Mouse (Mus musculus) midbrain, embryonic 16.5 days (tissue): ENCODE measurements around the gene Olfr481. TPM values are rescaled to one million over a fixed set of nuclear protein-coding genes. Genes with fewer than 3 reads are reported as not detected.

Source experiments
- ATAC-seq: fragments of 200-750 bp; cut with Nextera tagmentation; 2 replicates; pipeline ENCODE4 v1.8.0; 2017; ENCODE audit warnings: moderate TSS enrichment
- H3K27ac ChIP-seq: fragments of 300-500 bp; sonication (generic); 2 replicates; pipeline ENCODE4 v1.5.1; 2014; ENCODE audit warnings: mild to moderate bottlenecking, low read length, mixed read lengths
- H3K27me3 ChIP-seq: fragments of 300-500 bp; sonication (generic); 2 replicates; pipeline ENCODE4 v1.6.1; 2014; ENCODE audit warnings: low read depth, low read length, mixed read lengths; ENCODE audit not compliant: control insufficient read depth, insufficient read depth
- H3K36me3 ChIP-seq: fragments of 300-500 bp; sonication (generic); 2 replicates; pipeline ENCODE4 v1.6.1; 2014; ENCODE audit warnings: mild to moderate bottlenecking, low read length, moderate library complexity, mixed read lengths; ENCODE audit not compliant: control insufficient read depth, insufficient read depth
- H3K4me1 ChIP-seq: fragments of 300-500 bp; sonication (generic); 2 replicates; pipeline ENCODE4 v1.6.1; 2014; ENCODE audit warnings: mild to moderate bottlenecking, low read length, mixed read lengths; ENCODE audit not compliant: control insufficient read depth, insufficient read depth
- H3K4me2 ChIP-seq: fragments of 300-500 bp; sonication (generic); 2 replicates; pipeline ENCODE4 v1.6.1; 2014; ENCODE audit warnings: mild to moderate bottlenecking, low read length, mixed read lengths
- H3K4me3 ChIP-seq: fragments of 300-500 bp; sonication (generic); 2 replicates; pipeline ENCODE4 v1.5.1; 2014; ENCODE audit warnings: low read depth, mild to moderate bottlenecking, low read length, moderate library complexity, mixed read lengths
- H3K9ac ChIP-seq: fragments of 300-500 bp; sonication (generic); 2 replicates; pipeline ENCODE4 v1.6.1; 2014; ENCODE audit warnings: low read depth, low read length, mixed read lengths
- H3K9me3 ChIP-seq: fragments of 300-500 bp; sonication (generic); replicated peaks from 2 replicates; pipeline ENCODE4 v1.6.1; 2014; ENCODE audit warnings: mild to moderate bottlenecking, low read length, mixed read lengths; ENCODE audit not compliant: control insufficient read depth, poor library complexity, severe bottlenecking
- WGBS: fragments of 180-500 bp; shearing (Covaris S2); extraction: QIAGEN DNeasy Blood & Tissue Kit; methylation state at CpG from one replicate; pipeline ENCODE4 v1.1.7; 2014; 5-methylcytosine and 5-hydroxymethylcytosine counted together
- polyA plus RNA-seq: library from polyadenylated mRNA; unstranded; fragments of >200 nt; fragmentation: Nextera tagmentation; extraction: Ambion mirVana; gene quantifications from 2 replicates; pipeline ENCODE4 v1.2.1, GENCODE M21; 2015

The Olfr481 gene
- polyA plus RNA-seq = not detected in 2 replicates

GRCm38 (mm10) chr7:108079555-108079954 lies at the start of gene Olfr481:
Gene Olfr481 (plus strand): TSS chr7:108079855.
- no peak for ATAC-seq
- H3K4me2 ChIP-seq = no peak within 1 kb of the TSS
- H3K4me3 ChIP-seq = no peak within 1 kb of the TSS
- no peaks in the 10 kb centered on the region for H3K36me3 ChIP-seq
- no peaks in the 10 kb centered on the region for H3K4me1 ChIP-seq
- H3K9ac ChIP-seq = no peak within 1 kb of the TSS
- no peak within 1 kb of the TSS for H3K27ac ChIP-seq
- no peaks in the 10 kb centered on the region for H3K9me3 ChIP-seq
- H3K27me3 ChIP-seq = no peaks in the 10 kb centered on the region

- no peak within 1 kb of the TSS for H3K27ac ChIP-seq
- ATAC-seq = no peak
- H3K4me3 ChIP-seq = no peak within 1 kb of the TSS
- H3K9ac ChIP-seq = no peak within 1 kb of the TSS
- no peaks in the 10 kb centered on the region for H3K9me3 ChIP-seq
- H3K27me3 ChIP-seq = no peaks in the 10 kb centered on the region
- no peak within 1 kb of the TSS for H3K4me2 ChIP-seq
- H3K36me3 ChIP-seq = no peaks in the 10 kb centered on the region
- H3K4me1 ChIP-seq = no peaks in the 10 kb centered on the region
- 83% methylated on average over 3 of the region's 3 CpGs for WGBS
Observed at GRCm38 (mm10) chr7:108033889-108034288, 45.8 kb upstream of the Olfr481 start, which contains the start of gene Olfr478. Gene Olfr478 (minus strand): TSS chr7:108033989.

- no peak for ATAC-seq
- H3K9ac ChIP-seq = no peak within 1 kb of the TSS
- no peaks in the 10 kb centered on the region for H3K9me3 ChIP-seq
- no peak within 1 kb of the TSS for H3K4me3 ChIP-seq
- H3K4me1 ChIP-seq = no peaks in the 10 kb centered on the region
- no peak within 1 kb of the TSS for H3K27ac ChIP-seq
- no peaks in the 10 kb centered on the region for H3K36me3 ChIP-seq
- no peaks in the 10 kb centered on the region for H3K27me3 ChIP-seq
- H3K4me2 ChIP-seq = no peak within 1 kb of the TSS
- WGBS = 91% methylated on average over 2 of the region's 2 CpGs
Observed at GRCm38 (mm10) chr7:108050393-108050792, 29.3 kb upstream of the Olfr481 start, which contains the start of gene Olfr479. Gene Olfr479 (plus strand): TSS chr7:108050693.

- H3K9me3 ChIP-seq = no peaks in the 10 kb centered on the region
- H3K9ac ChIP-seq = no peak within 1 kb of the TSS
- H3K27ac ChIP-seq = no peak within 1 kb of the TSS
- no peaks in the 10 kb centered on the region for H3K4me1 ChIP-seq
- no peaks in the 10 kb centered on the region for H3K27me3 ChIP-seq
- H3K4me3 ChIP-seq = no peak within 1 kb of the TSS
- no peak within 1 kb of the TSS for H3K4me2 ChIP-seq
- no peaks in the 10 kb centered on the region for H3K36me3 ChIP-seq
- WGBS = 93% methylated on average over 1 of the region's 1 CpGs
- ATAC-seq = no peak
Observed at GRCm38 (mm10) chr7:108067246-108067645, 12.4 kb upstream of the Olfr481 start, which contains the start of gene Olfr480. Gene Olfr480 (minus strand): TSS chr7:108067346.

GRCm38 (mm10) chr7:108097486-108097885 lies 17.8 kb downstream of the Olfr481 start, which contains the start of gene Olfr482:
Gene Olfr482 (minus strand): TSS chr7:108097586.
- H3K4me3 ChIP-seq = no peak within 1 kb of the TSS
- no peak within 1 kb of the TSS for H3K4me2 ChIP-seq
- H3K4me1 ChIP-seq = no peaks in the 10 kb centered on the region
- H3K9ac ChIP-seq = no peak within 1 kb of the TSS
- H3K27ac ChIP-seq = no peak within 1 kb of the TSS
- no peaks in the 10 kb centered on the region for H3K9me3 ChIP-seq
- ATAC-seq = no peak
- no peaks in the 10 kb centered on the region for H3K27me3 ChIP-seq
- 84% methylated on average over 1 of the region's 1 CpGs for WGBS
- H3K36me3 ChIP-seq = no peaks in the 10 kb centered on the region

GRCm38 (mm10) chr7:108100549-108100948 lies 20.9 kb downstream of the Olfr481 start, which contains the start of gene Olfr483:
Gene Olfr483 (plus strand): TSS chr7:108100849.
- no peaks in the 10 kb centered on the region for H3K36me3 ChIP-seq
- no peaks in the 10 kb centered on the region for H3K27me3 ChIP-seq
- no peaks in the 10 kb centered on the region for H3K9me3 ChIP-seq
- no peak within 1 kb of the TSS for H3K27ac ChIP-seq
- no peak for ATAC-seq
- WGBS = 95% methylated on average over 1 of the region's 1 CpGs
- no peak within 1 kb of the TSS for H3K9ac ChIP-seq
- no peak within 1 kb of the TSS for H3K4me2 ChIP-seq
- no peaks in the 10 kb centered on the region for H3K4me1 ChIP-seq
- no peak within 1 kb of the TSS for H3K4me3 ChIP-seq

- no peaks in the 10 kb centered on the region for H3K4me1 ChIP-seq
- no peak overlapping the region for H3K4me3 ChIP-seq
- no peaks in the 10 kb centered on the region for H3K36me3 ChIP-seq
- ATAC-seq = no peak
- WGBS = 24% methylated on average over 1 of the region's 1 CpGs
- H3K9ac ChIP-seq = no peak overlapping the region
- H3K4me2 ChIP-seq = no peak overlapping the region
- H3K9me3 ChIP-seq = no peaks in the 10 kb centered on the region
- H3K27me3 ChIP-seq = no peaks in the 10 kb centered on the region
- no peak overlapping the region for H3K27ac ChIP-seq
Observed at GRCm38 (mm10) chr7:108120681-108121080, 41.0 kb downstream of the Olfr481 start.

- WGBS = 72% methylated on average over 1 of the region's 1 CpGs
- H3K9ac ChIP-seq = no peak overlapping the region
- H3K4me2 ChIP-seq = no peak overlapping the region
- no peak overlapping the region for H3K27ac ChIP-seq
- no peaks in the 10 kb centered on the region for H3K27me3 ChIP-seq
- H3K36me3 ChIP-seq = no peaks in the 10 kb centered on the region
- H3K4me3 ChIP-seq = no peak overlapping the region
- H3K4me1 ChIP-seq = no peaks in the 10 kb centered on the region
- no peaks in the 10 kb centered on the region for H3K9me3 ChIP-seq
- ATAC-seq = no peak
Observed at GRCm38 (mm10) chr7:108121416-108121815, 41.8 kb downstream of the Olfr481 start.

- no peak for ATAC-seq
- H3K27ac ChIP-seq = no peak within 1 kb of the TSS
- no peak within 1 kb of the TSS for H3K4me3 ChIP-seq
- no peaks in the 10 kb centered on the region for H3K27me3 ChIP-seq
- no peak within 1 kb of the TSS for H3K9ac ChIP-seq
- no peaks in the 10 kb centered on the region for H3K9me3 ChIP-seq
- H3K4me2 ChIP-seq = no peak within 1 kb of the TSS
- no peaks in the 10 kb centered on the region for H3K36me3 ChIP-seq
- H3K4me1 ChIP-seq = no peaks in the 10 kb centered on the region
Observed at GRCm38 (mm10) chr7:108127349-108127748, 47.7 kb downstream of the Olfr481 start, which contains the start of gene Olfr484. Gene Olfr484 (minus strand): TSS chr7:108127449.
